Mouse (Mus musculus): Measurements from ENCODE around the gene Olfr1284. TPM values are rescaled to one million over a fixed set of nuclear protein-coding genes. Genes with fewer than 3 reads are reported as not detected.

Olfr1284 gene
- polyA plus RNA-seq (2017; shearing (Covaris generic)), result 0.34 TPM

DNA sequence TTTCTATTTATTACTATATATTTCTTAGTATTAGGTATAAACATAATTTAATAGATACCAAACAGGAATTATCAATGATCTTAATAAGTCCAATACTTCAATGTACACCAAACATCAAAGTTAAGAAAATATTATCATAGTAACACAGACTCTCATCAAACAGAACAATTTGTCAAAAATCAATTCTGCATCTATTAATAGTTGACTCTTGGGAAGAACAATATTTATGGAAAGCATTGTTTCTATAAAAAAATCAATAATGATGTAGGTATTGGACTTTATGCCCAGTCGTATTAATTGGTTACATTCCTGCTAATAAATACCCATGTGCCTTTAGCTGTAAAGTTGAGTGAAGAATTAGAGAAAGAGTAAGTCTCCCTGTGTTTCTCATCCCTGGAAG is at the start of gene Olfr1284:
Olfr1284 (plus strand) TSS at position 301 of the 400 bp plus-strand sequence.

DNA sequence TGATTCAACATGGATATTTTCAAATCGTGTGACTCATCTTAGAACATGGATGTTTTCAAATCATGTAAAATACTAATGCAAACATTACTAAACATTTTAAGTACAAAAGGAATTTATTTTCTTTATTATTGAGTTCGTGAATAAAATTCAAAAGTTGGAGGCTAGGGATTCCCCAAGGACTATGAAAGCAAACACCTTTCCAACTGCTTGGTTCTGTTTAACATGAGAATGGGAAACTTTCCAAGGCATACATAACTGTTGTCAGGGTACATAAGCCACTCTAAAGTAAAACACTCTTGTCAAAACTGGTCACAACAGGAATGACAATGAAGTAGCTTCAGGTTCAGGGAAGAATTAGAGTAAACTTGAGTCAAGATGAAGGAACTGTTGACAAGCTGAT is 49.1 kb upstream of the Olfr1284 start, which contains the start of gene Olfr1281:
Olfr1281 (plus strand) TSS at position 301 of the 400 bp plus-strand sequence.

DNA sequence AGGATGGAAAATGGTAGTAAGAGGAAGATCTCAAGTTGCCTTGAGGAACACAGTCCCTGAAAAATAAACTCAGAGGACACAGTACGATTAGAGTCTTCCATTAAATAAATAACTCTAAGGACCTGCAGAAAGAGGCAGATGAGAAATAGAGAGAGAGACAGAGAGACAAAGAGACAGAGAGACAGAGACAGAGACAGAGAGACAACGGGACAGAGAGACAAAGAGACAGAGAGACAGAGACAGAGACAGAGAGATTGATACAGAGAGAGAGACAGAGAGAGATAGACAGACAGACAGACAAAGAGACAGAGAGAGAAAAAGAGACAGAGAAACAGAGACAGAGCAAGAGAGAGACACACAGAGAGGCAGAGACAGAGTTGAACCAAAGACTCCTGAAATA is 39.3 kb upstream of the Olfr1284 start, which contains the start of gene Olfr1282:
Olfr1282 (minus strand) TSS at position 101 of the 400 bp plus-strand sequence.

DNA sequence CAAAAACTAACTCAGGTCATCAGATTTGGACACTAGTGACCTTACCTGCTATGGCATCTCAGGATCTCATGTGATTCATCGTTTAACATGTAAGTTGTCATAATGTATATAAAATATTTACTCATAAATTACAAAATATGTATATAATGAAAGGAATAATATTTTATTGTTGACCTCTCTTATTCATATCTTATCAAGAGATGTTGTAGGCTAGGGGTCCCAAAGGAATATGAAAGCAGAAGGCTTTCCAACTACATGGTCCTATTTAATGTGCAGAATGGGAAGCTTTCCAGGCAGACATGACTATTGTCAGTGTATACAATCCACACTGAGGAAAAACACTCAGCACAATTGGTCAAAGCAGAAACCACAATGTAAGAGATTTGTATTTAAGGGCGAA is 8.8 kb upstream of the Olfr1284 start, which contains the start of gene Olfr1283:
Olfr1283 (plus strand) TSS at position 301 of the 400 bp plus-strand sequence.

DNA sequence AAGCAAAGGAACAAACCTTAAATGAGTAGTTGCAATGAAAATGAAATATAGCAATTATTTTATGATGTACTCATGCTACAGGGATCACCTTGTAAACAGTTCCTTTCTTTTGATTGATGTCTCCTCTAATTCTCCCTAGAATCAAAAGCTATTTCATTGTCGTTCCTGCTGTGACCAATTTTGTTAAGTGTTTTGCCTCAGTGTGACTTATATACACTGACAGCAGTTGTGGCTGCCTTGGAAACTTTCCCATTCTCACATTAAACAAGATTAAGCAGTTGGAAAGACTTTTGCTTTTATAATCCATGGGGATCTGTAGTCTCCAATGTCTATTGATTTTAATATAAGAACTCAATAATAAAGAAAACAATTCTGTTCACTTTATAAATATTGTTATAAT is 47.6 kb downstream of the Olfr1284 start, which contains the start of gene Olfr1286:
Olfr1286 (minus strand) TSS at position 185 of the 400 bp plus-strand sequence.

Other genes with a start within 250 kb of the Olfr1284 start
- not detected for gene Gm15130, start 222.6 kb upstream of the Olfr1284 start, polyA plus RNA-seq (2017; shearing (Covaris generic))
- gene 4930430A15Rik, start 145.9 kb upstream of the Olfr1284 start, polyA plus RNA-seq (2017; shearing (Covaris generic)), result not detected
- not detected for gene Olfr1275, start 140.2 kb upstream of the Olfr1284 start, polyA plus RNA-seq (2017; shearing (Covaris generic))
- not detected for gene Olfr1276, start 121.0 kb upstream of the Olfr1284 start, polyA plus RNA-seq (2017; shearing (Covaris generic))
- gene Olfr1277, start 101.4 kb upstream of the Olfr1284 start, polyA plus RNA-seq (2017; shearing (Covaris generic)), result 0.12 TPM
- gene Olfr1278, start 85.4 kb upstream of the Olfr1284 start, polyA plus RNA-seq (2017; shearing (Covaris generic)), result not detected
- gene Olfr1279, start 74.9 kb upstream of the Olfr1284 start, polyA plus RNA-seq (2017; shearing (Covaris generic)), result not detected
- not detected for gene Olfr1280, start 61.5 kb upstream of the Olfr1284 start, polyA plus RNA-seq (2017; shearing (Covaris generic))
- not detected for gene Olfr1281, start 49.0 kb upstream of the Olfr1284 start, polyA plus RNA-seq (2017; shearing (Covaris generic))
- gene Olfr1282, start 39.4 kb upstream of the Olfr1284 start, polyA plus RNA-seq (2017; shearing (Covaris generic)), result not detected
- gene Olfr1283, start 8.7 kb upstream of the Olfr1284 start, polyA plus RNA-seq (2017; shearing (Covaris generic)), result not detected
- not detected for gene Olfr1286, start 47.6 kb downstream of the Olfr1284 start, polyA plus RNA-seq (2017; shearing (Covaris generic))
- gene Olfr1287, start 73.6 kb downstream of the Olfr1284 start, polyA plus RNA-seq (2017; shearing (Covaris generic)), result not detected
- gene Olfr1288, start 98.6 kb downstream of the Olfr1284 start, polyA plus RNA-seq (2017; shearing (Covaris generic)), result not detected
- not detected for gene Olfr1289, start 105.3 kb downstream of the Olfr1284 start, polyA plus RNA-seq (2017; shearing (Covaris generic))
- gene Olfr1290, start 118.3 kb downstream of the Olfr1284 start, polyA plus RNA-seq (2017; shearing (Covaris generic)), result not detected
- 0.10 TPM for gene Olfr1291-ps1, start 121.7 kb downstream of the Olfr1284 start, polyA plus RNA-seq (2017; shearing (Covaris generic))
- not detected for gene Olfr1293-ps, start 149.7 kb downstream of the Olfr1284 start, polyA plus RNA-seq (2017; shearing (Covaris generic))
- not detected for gene Olfr1294, start 164.8 kb downstream of the Olfr1284 start, polyA plus RNA-seq (2017; shearing (Covaris generic))
- not detected for gene Olfr1295, start 194.2 kb downstream of the Olfr1284 start, polyA plus RNA-seq (2017; shearing (Covaris generic))